Mouse (Mus musculus) thymus, postnatal 14 days (tissue): ENCODE results near the gene Map3k4.

ENCODE experiments used
- DNase-seq: peaks from one replicate; pipeline ENCODE4 v3.0.0; 2021

Gene Map3k4

GRCm38 (mm10) chr17:12216224-12216623 lies 102.4 kb downstream of the Map3k4 start:
- no peak for DNase-seq

GRCm38 (mm10) chr17:12213430-12213829 lies 105.2 kb downstream of the Map3k4 start:
- no peak for DNase-seq

GRCm38 (mm10) chr17:12212341-12212740 lies 106.3 kb downstream of the Map3k4 start:
- DNase-seq, result no peak

GRCm38 (mm10) chr17:12211890-12212289 lies 106.7 kb downstream of the Map3k4 start:
- DNase-seq, result no peak

- peak; percentile 89 for DNase-seq
These were observed 108.0 kb downstream of the Map3k4 start for GRCm38 (mm10) chr17:12210544-12211132.

GRCm38 (mm10) chr17:12209481-12209880 lies 109.1 kb downstream of the Map3k4 start:
- no peak for DNase-seq

- no peak for DNase-seq
These were observed 111.5 kb downstream of the Map3k4 start for GRCm38 (mm10) chr17:12207022-12207548.

GRCm38 (mm10) chr17:12206248-12206647 lies 112.3 kb downstream of the Map3k4 start:
- no peak for DNase-seq

- peak; percentile 73 for DNase-seq
These were observed 112.9 kb downstream of the Map3k4 start for GRCm38 (mm10) chr17:12205694-12206075.

- peak; percentile 40 for DNase-seq
These were observed 113.4 kb downstream of the Map3k4 start for GRCm38 (mm10) chr17:12205015-12205693.

- no peak for DNase-seq
These were observed 113.9 kb downstream of the Map3k4 start for GRCm38 (mm10) chr17:12204689-12205014.

- DNase-seq, result peak; percentile 42
These were observed 114.3 kb downstream of the Map3k4 start for GRCm38 (mm10) chr17:12204246-12204645.

- no peak for DNase-seq
These were observed 115.1 kb downstream of the Map3k4 start for GRCm38 (mm10) chr17:12203414-12203897.

GRCm38 (mm10) chr17:12201086-12201485 lies 117.5 kb downstream of the Map3k4 start:
- no peak for DNase-seq

- no peak for DNase-seq
These were observed 118.7 kb downstream of the Map3k4 start for GRCm38 (mm10) chr17:12199933-12200332.

- DNase-seq, result no peak
These were observed 123.0 kb downstream of the Map3k4 start for GRCm38 (mm10) chr17:12195604-12196003.

- DNase-seq, result peak; percentile 43
These were observed 123.5 kb downstream of the Map3k4 start for GRCm38 (mm10) chr17:12195137-12195536.

GRCm38 (mm10) chr17:12187782-12188181 lies 130.8 kb downstream of the Map3k4 start:
- DNase-seq, result no peak

- no peak for DNase-seq
These were observed 132.3 kb downstream of the Map3k4 start for GRCm38 (mm10) chr17:12186341-12186740.

- DNase-seq, result no peak
These were observed 132.7 kb downstream of the Map3k4 start for GRCm38 (mm10) chr17:12185855-12186254.

- no peak for DNase-seq
These were observed 134.3 kb downstream of the Map3k4 start for GRCm38 (mm10) chr17:12184283-12184682.

GRCm38 (mm10) chr17:12182702-12183485 lies 135.7 kb downstream of the Map3k4 start:
- no peak for DNase-seq

GRCm38 (mm10) chr17:12179766-12180165 lies 138.8 kb downstream of the Map3k4 start:
- no peak for DNase-seq

- no peak for DNase-seq
These were observed 139.3 kb downstream of the Map3k4 start for GRCm38 (mm10) chr17:12179339-12179738.
